Mouse (Mus musculus) kidney, adult 2 months (tissue): ENCODE measurements around the gene Rab37.

Experiments used
- CTCF ChIP-seq: fragments of 200-500 bp; conservative IDR thresholded peaks from 2 replicates; pipeline ENCODE4 v1.5.1; 2011; ENCODE audit warnings: low read depth, mild to moderate bottlenecking, control low read depth, low read length, moderate library complexity, mixed read lengths; ENCODE audit not compliant: insufficient read depth, insufficient read length
- POLR2A ChIP-seq: fragments of 200-500 bp; IDR thresholded peaks from one replicate; pipeline ENCODE4 v1.6.1; 2011; ENCODE audit warnings: low read depth, low read length, control low read depth

- TF ChIP-seq CTCF: no peak
- TF ChIP-seq POLR2A: no peak
Observed at GRCm38 (mm10) chr11:115189304-115189703, 98.1 kb downstream of the Rab37 start.
